Mouse (Mus musculus): ENCODE measurements around the gene Gm14548. TPM values are rescaled to one million over a fixed set of nuclear protein-coding genes. Genes with fewer than 3 reads are reported as not detected.
"Not testable (repeated sequence)": the region's sequence is repeated elsewhere in the genome, so short reads cannot be mapped to it uniquely, and the experiment has no call there.

Gm14548 gene
- polyA plus RNA-seq (2014; fragmentation: Nextera tagmentation; extraction: Ambion mirVana): not detected in 2 replicates

DNA sequence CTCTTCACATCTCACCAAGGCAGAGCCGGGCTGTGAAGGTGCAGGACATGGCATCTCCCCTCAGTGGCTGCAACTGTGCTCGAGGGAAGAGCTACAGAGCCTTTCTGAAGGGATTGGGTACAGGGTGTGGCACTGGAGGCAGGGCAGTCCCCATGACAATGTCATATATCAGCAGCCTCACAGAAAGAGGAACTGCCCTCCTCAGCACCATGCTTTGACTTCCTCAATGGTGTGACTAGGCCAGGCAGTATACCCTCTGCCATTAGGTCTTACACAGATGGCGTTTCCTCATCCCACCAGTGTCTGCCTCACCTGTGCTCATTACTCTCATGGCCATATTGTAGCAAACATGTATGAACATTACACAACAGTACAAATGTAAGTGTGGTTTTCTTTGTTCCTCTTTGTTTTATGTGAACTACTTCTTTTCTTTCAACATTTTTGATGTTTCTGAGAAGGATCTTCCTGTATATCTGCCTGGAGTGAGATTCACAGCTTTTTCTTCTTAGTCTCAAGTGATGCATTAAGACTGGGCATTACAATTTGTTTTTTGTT, at the start of gene Gm14548:
Gene Gm14548, minus strand, starts transcription at position 85 of the 555 bp plus-strand sequence.
- not testable (repeated sequence) for DNase-seq (ENCODE audit: low spot score); H3K9me3 ChIP-seq (ENCODE audit: control insufficient read depth, low read length); ATAC-seq (ENCODE audit: low FRiP score); H3K27me3 ChIP-seq (ENCODE audit: control insufficient read depth, insufficient read depth, low read length); H3K27ac ChIP-seq (ENCODE audit: low read depth, low read length); H3K4me3 ChIP-seq (ENCODE audit: low read depth, low read length); H3K36me3 ChIP-seq (ENCODE audit: control insufficient read depth, insufficient read depth, low read length); H3K4me1 ChIP-seq (replicated peaks; ENCODE audit: control insufficient read depth, insufficient read depth, low read length); H3K4me2 ChIP-seq (replicated peaks; ENCODE audit: low read depth, low read length); H3K9ac ChIP-seq (ENCODE audit: low read depth, low read length)
- 60% methylated on average over 3 of the region's 3 CpGs for WGBS

DNA sequence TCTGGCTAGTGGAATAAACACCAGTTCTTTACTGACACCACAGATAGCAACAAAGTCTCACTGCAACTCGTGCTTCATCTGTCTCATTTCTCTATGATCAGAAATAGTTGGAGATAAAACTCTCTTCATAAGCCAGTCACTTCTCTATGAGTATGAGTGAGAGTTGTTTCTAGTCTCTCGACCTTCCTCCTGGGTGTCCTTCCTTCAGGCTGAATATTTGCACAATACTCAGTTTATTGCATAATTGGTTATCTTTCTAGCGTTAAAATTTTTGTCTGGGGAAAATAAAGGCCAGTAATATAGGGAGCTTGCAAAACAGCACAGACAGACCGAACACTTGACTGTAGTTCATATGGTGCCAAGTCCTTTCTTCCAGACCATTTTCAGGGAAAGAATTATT, 48.2 kb upstream of the Gm14548 start:
- H3K27ac ChIP-seq (ENCODE audit: low read depth, low read length): no peak overlapping the region
- WGBS: 76% methylated on average over 4 of the region's 4 CpGs
- H3K4me3 ChIP-seq (ENCODE audit: low read depth, low read length): no peak overlapping the region
- no peaks in the 10 kb centered on the region for H3K27me3 ChIP-seq (ENCODE audit: control insufficient read depth, insufficient read depth, low read length)
- no peaks in the 10 kb centered on the region for H3K36me3 ChIP-seq (ENCODE audit: control insufficient read depth, insufficient read depth, low read length)
- H3K9ac ChIP-seq (ENCODE audit: low read depth, low read length): no peak overlapping the region
- ATAC-seq (ENCODE audit: low FRiP score) (no peak), DNase-seq (ENCODE audit: low spot score) (no peak)
- no peaks in the 10 kb centered on the region for H3K9me3 ChIP-seq (ENCODE audit: control insufficient read depth, low read length)
- no peaks in the 10 kb centered on the region for H3K4me1 ChIP-seq (replicated peaks; ENCODE audit: control insufficient read depth, insufficient read depth, low read length)
- H3K4me2 ChIP-seq (replicated peaks; ENCODE audit: low read depth, low read length): no peak overlapping the region

DNA sequence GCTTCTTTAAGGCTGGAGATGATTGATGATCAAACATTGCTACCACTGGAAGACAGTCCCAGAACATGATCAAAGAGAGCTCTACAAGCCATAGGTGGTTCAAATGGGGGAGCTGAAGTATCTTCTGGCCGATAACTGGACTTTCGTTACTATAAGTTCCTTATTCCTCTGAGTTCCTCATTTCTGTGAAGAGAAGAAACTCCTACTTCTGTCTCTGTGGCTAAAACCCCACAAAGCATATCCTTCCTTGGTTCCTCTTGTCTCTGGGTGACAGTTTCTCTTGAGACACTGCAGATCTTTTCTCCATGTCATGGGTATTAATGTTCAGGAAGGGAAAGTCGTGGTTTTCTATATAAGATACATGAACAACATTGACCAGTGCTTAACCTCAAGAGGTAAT, 43.0 kb upstream of the Gm14548 start:
- H3K36me3 ChIP-seq (ENCODE audit: control insufficient read depth, insufficient read depth, low read length): no peaks in the 10 kb centered on the region
- no peak overlapping the region for H3K27ac ChIP-seq (ENCODE audit: low read depth, low read length)
- no peak overlapping the region for H3K9ac ChIP-seq (ENCODE audit: low read depth, low read length)
- no peak for ATAC-seq (ENCODE audit: low FRiP score)
- no peak overlapping the region for H3K4me2 ChIP-seq (replicated peaks; ENCODE audit: low read depth, low read length)
- no peak for DNase-seq (ENCODE audit: low spot score)
- H3K27me3 ChIP-seq (ENCODE audit: control insufficient read depth, insufficient read depth, low read length): no peaks in the 10 kb centered on the region
- H3K9me3 ChIP-seq (ENCODE audit: control insufficient read depth, low read length): no peaks in the 10 kb centered on the region
- H3K4me1 ChIP-seq (replicated peaks; ENCODE audit: control insufficient read depth, insufficient read depth, low read length): no peaks in the 10 kb centered on the region
- 77% methylated on average over 3 of the region's 3 CpGs for WGBS
- H3K4me3 ChIP-seq (ENCODE audit: low read depth, low read length): no peak overlapping the region

DNA sequence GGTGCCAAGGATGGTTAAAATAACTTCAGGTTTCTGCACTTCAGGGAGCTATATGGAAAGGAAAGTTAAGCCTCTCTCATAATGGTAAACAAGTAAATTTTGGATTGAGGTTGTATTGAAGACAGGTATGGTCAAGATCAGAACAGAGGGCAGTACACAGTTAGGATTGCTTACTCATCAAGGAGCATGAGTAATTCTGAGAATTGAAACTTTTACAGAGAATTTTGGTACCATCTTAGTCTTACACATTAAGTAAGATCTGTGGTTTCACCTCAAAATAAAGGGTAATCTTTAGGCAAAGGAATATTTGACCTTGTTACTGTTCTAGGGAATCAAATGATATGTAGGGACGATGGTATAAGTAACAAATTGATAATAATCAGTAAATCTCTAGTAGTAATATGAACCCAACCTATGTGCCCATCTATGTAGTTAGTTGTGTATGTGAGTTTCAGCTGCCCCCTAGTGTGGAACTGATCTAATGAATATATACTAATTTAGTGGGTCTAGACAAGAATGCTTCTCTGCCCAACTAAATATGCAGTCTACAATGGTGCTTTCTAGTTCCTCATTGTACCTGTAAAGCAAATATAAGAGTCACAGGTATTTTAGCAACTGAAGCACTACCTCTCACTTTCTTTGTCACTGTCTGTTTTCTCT, 42.1 kb upstream of the Gm14548 start:
- Histone ChIP-seq H3K27ac (ENCODE audit: low read depth, low read length) (no peak overlapping the region), H3K4me2 (replicated peaks; ENCODE audit: low read depth, low read length) (no peak overlapping the region), H3K4me3 (ENCODE audit: low read depth, low read length) (no peak overlapping the region), H3K9me3 (ENCODE audit: control insufficient read depth, low read length) (no peaks in the 10 kb centered on the region), H3K9ac (ENCODE audit: low read depth, low read length) (no peak overlapping the region), H3K4me1 (replicated peaks; ENCODE audit: control insufficient read depth, insufficient read depth, low read length) (no peaks in the 10 kb centered on the region), H3K27me3 (ENCODE audit: control insufficient read depth, insufficient read depth, low read length) (no peaks in the 10 kb centered on the region), H3K36me3 (ENCODE audit: control insufficient read depth, insufficient read depth, low read length) (no peaks in the 10 kb centered on the region)
- WGBS: 74% methylated on average over 1 of the region's 1 CpGs
- no peak for ATAC-seq (ENCODE audit: low FRiP score)
- no peak for DNase-seq (ENCODE audit: low spot score)

DNA sequence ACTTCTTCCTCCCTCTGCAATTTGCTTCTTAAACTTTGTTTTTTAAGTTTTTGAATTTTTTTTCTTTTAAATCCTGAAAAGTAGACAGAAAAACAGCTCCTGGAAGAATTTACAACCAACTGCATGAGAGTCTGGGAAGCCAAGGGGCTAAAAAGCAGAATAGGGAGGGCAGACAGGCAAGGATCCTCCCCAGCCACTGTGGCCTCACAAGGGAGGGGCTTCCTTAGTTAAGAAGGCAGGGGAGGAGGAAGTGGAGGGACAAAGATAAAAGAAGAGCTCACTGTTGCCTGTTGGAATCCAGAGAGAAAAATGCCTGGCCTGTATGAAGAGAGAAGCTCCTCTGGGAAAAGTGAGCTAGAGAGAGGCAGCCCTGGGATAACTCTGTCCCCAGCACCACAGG, 37.6 kb upstream of the Gm14548 start:
- not testable (repeated sequence) for H3K4me3 ChIP-seq (ENCODE audit: low read depth, low read length); DNase-seq (ENCODE audit: low spot score); H3K9ac ChIP-seq (ENCODE audit: low read depth, low read length); H3K27ac ChIP-seq (ENCODE audit: low read depth, low read length); H3K36me3 ChIP-seq (ENCODE audit: control insufficient read depth, insufficient read depth, low read length); H3K27me3 ChIP-seq (ENCODE audit: control insufficient read depth, insufficient read depth, low read length); H3K4me2 ChIP-seq (replicated peaks; ENCODE audit: low read depth, low read length); H3K4me1 ChIP-seq (replicated peaks; ENCODE audit: control insufficient read depth, insufficient read depth, low read length); ATAC-seq (ENCODE audit: low FRiP score); H3K9me3 ChIP-seq (ENCODE audit: control insufficient read depth, low read length)

DNA sequence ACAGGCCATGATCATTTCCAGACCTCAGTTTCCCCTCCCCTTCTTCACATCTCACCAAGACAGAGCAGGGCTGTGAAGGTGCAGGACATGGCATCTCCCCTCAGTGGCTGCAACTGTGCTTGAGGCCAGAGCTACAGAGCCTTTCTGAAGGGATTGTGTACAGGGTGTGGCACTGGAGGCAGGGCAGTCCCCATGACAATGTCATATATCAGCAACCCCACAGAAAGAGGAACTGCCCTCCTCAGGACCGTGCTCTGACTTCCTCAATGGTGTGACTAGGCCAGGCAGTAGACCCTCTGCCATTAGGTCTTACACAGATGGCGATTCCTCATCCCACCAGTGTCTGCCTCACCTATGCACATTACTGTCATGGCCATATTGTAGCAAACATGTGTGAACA, 17.5 kb upstream of the Gm14548 start, which contains the start of gene Lilra6:
Gene Lilra6, minus strand, starts transcription at position 117 of the 400 bp plus-strand sequence.
- not testable (repeated sequence) for H3K27ac ChIP-seq (ENCODE audit: low read depth, low read length); DNase-seq (ENCODE audit: low spot score); H3K4me3 ChIP-seq (ENCODE audit: low read depth, low read length); H3K9ac ChIP-seq (ENCODE audit: low read depth, low read length); H3K27me3 ChIP-seq (ENCODE audit: control insufficient read depth, insufficient read depth, low read length); H3K36me3 ChIP-seq (ENCODE audit: control insufficient read depth, insufficient read depth, low read length); H3K9me3 ChIP-seq (ENCODE audit: control insufficient read depth, low read length); ATAC-seq (ENCODE audit: low FRiP score); H3K4me1 ChIP-seq (replicated peaks; ENCODE audit: control insufficient read depth, insufficient read depth, low read length); H3K4me2 ChIP-seq (replicated peaks; ENCODE audit: low read depth, low read length)
- 85% methylated on average over 2 of the region's 2 CpGs for WGBS

DNA sequence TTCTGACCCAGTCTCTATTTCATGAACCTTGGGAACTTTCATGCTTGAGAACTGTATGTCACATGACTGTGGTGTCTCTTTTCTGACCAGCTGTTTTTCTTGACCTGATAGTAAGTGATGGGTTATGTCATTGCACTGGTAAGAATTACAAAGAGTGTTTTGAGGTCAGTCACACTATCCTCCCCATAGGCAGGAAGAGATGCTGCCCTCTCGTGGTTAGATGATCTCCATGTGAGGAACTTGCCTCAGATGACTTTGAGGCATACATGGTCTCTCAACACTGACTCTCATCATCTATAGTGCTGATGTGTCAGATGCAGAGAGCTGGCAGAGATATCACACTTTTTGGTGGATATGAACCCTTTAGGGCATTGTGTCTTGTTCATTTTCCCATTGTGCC, 5.8 kb upstream of the Gm14548 start:
- Histone ChIP-seq H3K9ac (ENCODE audit: low read depth, low read length) (no peak overlapping the region), H3K27ac (ENCODE audit: low read depth, low read length) (no peak overlapping the region), H3K27me3 (ENCODE audit: control insufficient read depth, insufficient read depth, low read length) (no peaks in the 10 kb centered on the region), H3K36me3 (ENCODE audit: control insufficient read depth, insufficient read depth, low read length) (no peaks in the 10 kb centered on the region), H3K4me3 (ENCODE audit: low read depth, low read length) (no peak overlapping the region), H3K4me2 (replicated peaks; ENCODE audit: low read depth, low read length) (no peak overlapping the region), H3K4me1 (replicated peaks; ENCODE audit: control insufficient read depth, insufficient read depth, low read length) (no peaks in the 10 kb centered on the region), H3K9me3 (ENCODE audit: control insufficient read depth, low read length) (no peaks in the 10 kb centered on the region)
- ATAC-seq (ENCODE audit: low FRiP score) (no peak), DNase-seq (ENCODE audit: low spot score) (no peak)
- 29% methylated on average over 1 of the region's 1 CpGs for WGBS

DNA sequence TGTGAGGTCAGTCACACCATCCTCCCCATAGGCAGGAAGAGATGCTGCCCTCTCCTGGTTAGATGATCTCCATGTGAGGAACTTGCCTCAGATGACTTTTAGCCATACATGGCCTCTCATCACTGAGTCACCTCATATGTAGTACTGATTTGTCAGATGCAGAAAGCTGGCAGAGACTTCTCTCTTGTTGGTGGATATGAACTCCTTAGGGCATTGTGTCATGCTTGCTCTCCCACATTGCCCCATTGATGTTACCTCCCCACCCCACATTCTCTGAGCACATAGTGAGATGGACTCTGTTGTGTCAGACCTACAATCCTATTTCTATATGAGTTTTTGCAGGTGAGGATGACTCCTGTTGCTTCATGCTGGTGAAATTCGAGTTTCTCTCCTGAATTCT, 22.9 kb downstream of the Gm14548 start:
- H3K4me3 ChIP-seq (ENCODE audit: low read depth, low read length); H3K9me3 ChIP-seq (ENCODE audit: control insufficient read depth, low read length); ATAC-seq (ENCODE audit: low FRiP score); H3K36me3 ChIP-seq (ENCODE audit: control insufficient read depth, insufficient read depth, low read length); H3K27ac ChIP-seq (ENCODE audit: low read depth, low read length); DNase-seq (ENCODE audit: low spot score); H3K4me1 ChIP-seq (replicated peaks; ENCODE audit: control insufficient read depth, insufficient read depth, low read length); H3K27me3 ChIP-seq (ENCODE audit: control insufficient read depth, insufficient read depth, low read length); H3K9ac ChIP-seq (ENCODE audit: low read depth, low read length); H3K4me2 ChIP-seq (replicated peaks; ENCODE audit: low read depth, low read length): not testable (repeated sequence)
- whole genome bisulfite sequencing: no CpG with 5 or more reads among the region's 1 CpGs

DNA sequence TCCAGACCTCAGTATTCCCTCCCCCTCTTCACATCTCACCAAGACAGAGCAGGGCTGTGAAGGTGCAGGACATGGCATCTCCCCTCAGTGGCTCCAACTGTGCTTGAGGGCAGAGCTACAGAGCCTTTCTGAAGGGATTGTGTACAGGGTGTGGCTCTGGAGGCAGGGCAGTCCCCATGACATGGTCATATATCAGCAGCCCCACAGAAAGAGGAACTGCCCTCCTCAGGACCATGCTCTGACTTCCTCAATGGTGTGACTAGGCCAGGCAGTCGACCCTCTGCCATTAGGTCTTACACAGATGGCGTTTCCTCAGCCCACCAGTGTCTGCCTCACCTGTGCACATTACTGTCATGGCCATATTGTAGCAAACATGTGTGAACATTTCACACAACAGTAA, 53.0 kb downstream of the Gm14548 start, which contains the start of gene Pira2:
Gene Pira2, minus strand, starts transcription at position 101 of the 400 bp plus-strand sequence.
- not testable (repeated sequence) for H3K27ac ChIP-seq (ENCODE audit: low read depth, low read length); H3K27me3 ChIP-seq (ENCODE audit: control insufficient read depth, insufficient read depth, low read length); H3K9ac ChIP-seq (ENCODE audit: low read depth, low read length); H3K4me1 ChIP-seq (replicated peaks; ENCODE audit: control insufficient read depth, insufficient read depth, low read length); H3K9me3 ChIP-seq (ENCODE audit: control insufficient read depth, low read length); H3K36me3 ChIP-seq (ENCODE audit: control insufficient read depth, insufficient read depth, low read length); ATAC-seq (ENCODE audit: low FRiP score); H3K4me3 ChIP-seq (ENCODE audit: low read depth, low read length); DNase-seq (ENCODE audit: low spot score); H3K4me2 ChIP-seq (replicated peaks; ENCODE audit: low read depth, low read length)
- no CpG with 5 or more reads among the region's 2 CpGs for WGBS
